Mouse (Mus musculus) cerebellum, adult 9-10 months (tissue): ENCODE data around the gene Sh3tc1.

ENCODE experiments used
- DNase-seq: peaks from one replicate; pipeline ENCODE4 v3.0.0; 2022

The Sh3tc1 gene

DNA sequence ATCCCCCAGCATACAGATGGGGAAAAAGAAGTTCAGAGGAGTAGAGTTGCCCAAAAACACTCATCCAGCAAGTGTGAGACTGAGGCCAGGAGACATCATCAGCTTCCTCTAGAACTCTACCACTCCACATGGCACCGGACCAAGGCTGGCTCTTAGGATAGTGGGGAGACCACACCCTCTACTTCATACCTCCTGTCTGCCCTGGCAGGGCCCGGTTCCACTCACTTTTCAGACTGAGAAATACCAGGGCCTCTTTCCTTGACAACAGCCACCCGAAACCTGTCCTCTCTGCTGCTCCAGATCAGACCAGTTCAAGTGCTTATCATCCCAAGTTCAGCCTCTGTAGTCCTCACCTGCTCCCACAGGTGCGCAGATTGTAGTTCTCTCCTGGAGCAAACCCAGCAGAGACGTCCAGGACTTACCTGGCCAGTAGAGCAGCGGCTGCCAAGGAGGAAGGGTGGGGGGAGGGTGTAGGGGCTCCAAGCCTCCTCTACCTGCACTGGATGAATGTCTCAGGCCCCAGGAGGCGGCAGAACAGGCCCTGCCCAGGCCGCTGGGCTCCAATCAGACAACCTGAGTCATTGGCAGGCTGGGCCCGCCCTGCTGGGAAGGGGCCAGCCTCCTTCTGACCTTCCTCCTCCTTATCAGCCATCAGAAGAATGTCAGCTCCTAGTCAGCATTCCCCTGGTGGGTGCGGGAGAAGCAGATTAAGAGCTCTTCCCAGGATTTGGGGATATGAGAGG, at the start of gene Sh3tc1:
Sh3tc1 (minus strand) TSS at position 452 of the 743 bp plus-strand sequence.
- no peak for DNase-seq

DNA sequence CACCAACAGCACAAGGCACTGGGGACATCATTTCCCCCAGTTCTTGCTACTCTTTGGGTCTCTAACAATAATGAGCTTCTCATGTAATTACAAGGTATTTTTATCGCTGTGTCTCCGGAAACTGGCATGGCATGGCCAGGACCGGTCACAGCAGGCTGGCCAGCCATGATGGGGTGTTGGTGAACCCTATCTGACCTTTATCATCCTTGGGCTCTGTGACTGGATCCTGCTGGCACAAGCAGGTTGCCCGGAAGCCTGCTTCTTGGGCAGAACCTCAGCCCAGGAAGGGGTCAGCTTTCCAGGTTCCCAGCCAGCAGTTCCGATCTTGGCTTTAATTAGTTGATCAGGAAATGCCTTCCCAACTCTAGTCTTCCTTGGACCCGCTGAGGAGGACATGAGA, 48.9 kb upstream of the Sh3tc1 start:
- no peak for DNase-seq

DNA sequence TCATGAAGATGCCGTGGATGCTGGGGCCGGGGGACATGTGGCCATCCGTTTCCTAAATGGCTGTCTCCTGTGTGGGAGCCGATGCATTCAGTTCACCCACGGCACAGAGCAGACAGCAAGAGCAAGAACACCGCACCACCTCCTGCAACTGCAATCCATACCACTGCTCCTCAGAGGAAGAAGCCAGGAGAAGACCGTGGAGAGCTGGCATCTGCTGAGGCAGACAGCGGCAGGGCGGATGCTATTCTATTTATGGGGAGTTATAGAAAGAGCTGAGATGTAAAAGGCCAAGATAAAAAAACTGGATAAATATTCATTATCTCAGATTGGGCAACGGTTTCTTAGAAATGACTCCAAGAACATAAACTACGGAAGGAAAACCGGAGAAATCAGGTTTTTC, 48.1 kb upstream of the Sh3tc1 start:
- DNase-seq = no peak

DNA sequence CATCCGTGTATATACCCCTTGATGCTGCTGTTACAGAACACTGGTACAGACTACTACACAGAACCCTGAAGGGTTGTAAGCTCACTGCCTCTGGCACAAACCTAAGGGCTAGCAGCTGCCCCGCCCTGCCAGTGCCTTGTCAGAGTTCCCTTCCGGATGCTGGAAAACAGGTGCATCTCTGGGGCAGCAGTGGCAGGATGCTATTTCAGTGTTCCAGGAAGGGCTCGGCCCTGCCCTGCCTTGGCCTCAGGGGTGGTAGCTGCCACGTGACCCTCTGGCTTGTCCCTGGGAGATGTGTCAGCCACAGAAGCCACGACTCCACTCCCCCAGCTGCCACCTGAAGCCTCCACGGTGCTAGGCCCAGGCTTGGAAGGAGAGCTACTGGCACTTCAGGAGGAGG, 46.1 kb upstream of the Sh3tc1 start:
- no peak for DNase-seq

DNA sequence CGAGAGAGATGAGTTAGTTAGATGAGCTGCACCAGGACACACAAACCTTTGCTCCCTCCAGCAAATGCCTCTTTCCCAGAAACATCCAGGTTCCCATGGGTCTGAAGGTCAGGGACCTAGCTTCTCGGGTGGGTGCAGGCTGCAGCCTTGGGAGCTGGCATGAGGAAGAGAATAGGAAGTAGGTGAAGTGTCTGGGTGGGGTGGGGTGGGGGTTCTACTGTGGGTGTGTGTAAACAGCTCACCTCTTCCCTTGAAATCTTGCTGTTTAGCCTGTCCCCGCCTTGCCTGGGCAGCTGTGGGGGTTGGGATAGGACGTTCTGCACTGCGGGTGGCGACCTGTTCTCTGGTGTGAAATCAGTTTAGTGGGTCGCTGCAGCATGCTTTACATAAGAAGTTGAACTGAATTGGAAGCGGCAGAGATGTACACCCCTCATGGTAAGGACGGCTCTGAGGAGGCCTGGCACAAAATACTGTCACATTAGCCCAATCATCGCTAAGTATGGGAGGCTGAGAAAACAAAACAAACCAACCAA, 42.9 kb upstream of the Sh3tc1 start:
- no peak for DNase-seq

DNA sequence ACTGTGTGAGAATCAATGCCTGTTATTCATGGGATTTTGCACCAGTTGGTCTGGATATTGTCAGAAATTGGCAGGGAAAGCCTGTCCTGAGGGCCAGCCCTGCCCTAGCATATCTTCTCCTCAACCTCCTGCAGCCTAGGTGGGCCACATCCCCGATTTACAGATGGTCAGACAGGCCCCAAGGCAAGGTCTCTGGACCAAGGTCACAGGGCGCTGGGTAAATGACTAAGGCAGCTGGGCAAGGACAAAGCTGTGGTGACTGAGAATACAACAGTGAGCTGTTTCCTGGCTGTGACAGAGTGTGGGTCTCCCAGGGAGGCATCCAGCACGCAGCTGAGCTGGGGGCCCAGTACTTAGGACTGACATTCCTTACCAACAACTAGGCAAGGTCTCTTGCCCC, 41.3 kb upstream of the Sh3tc1 start:
- no peak for DNase-seq

DNA sequence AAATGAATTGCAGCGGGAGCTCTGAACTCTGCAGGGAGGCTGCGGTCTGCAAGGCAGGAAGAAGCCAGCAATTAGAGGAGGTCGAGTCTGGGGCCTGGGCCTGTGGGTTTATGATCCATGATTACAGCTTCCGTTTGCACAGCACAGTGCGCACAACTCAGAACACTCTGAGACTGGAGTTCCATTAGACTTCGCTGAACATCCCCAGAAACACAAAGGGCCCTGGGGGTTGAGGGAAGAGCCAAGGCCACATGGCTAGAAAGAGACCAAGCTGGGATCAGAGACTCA, 34.3 kb upstream of the Sh3tc1 start:
- no peak for DNase-seq

DNA sequence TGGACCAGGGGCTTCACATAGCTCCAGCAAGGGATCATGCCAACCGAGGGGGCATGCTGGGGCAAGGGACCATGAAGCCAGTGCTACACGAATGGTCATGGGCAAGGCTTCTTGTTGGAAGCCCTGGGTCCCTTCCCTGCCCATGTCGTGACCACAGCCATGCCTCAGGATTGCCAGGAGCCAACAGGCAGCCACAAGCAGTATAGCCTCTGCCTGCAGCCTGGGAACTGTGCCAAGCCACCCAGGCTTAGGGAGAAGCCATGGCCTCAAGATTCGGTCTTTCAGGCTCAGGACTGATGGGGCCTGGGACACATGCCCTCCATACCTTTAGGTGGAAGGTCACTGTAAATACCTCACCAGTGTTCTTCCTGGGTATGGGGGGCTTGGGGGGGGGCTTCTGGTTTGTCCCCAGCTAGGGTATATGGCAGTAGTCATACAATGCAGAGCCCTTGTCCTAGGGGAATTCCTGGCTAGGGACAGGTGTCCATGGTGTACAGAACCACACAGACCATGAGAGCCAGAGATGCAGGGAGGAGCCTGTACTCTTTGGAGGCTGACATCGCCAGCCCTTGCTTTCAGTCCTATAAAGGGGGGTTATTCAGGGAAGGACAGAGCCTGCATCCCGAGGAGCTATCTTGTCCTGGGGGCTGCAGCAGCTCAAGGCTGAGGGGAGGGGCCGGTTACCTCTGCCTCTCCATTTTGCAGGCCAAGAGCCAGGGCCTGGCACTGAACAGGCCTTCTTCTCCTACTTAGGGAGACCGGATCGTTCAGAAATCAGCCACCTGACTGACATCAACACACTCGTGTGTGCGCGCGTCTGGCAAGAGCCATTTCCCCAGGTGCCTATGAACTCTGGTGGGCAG, 33.7 kb upstream of the Sh3tc1 start:
- DNase-seq = peak; percentile 60

DNA sequence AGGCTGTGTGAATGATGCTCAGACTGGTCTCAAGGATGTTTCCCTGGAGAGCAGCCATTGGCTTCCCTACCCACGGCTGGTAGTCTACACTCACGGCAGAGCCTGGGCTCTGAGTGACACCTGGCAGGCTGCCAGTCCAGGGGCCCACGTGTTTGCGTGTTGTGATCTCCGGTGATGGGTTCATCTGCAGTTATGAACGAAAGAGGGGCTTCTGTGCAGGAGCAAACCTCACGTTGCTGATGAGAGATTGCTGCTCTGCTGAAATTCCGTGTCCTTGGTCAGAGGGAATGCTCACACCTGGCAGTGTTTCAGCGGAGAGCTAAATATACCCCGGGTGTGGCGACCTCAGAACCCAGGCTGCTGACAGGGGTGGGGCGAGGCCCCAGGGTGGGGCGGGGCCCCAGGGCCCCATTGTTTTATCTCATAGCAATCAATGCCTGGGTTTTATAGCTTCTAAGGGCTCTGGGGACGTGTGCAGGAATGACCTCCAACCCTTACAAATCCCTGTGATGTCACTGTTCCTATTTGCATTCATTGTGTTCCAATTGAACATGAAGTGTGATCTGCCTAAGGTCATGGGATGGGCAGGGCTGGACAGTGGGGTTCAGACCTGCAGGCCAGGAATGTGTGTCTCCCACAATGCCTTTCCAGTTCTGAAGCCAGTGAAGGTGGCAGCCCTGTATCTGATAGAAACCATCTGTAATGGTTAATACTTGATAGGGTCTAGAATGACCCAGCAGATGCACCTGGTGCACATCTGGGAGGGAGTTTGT, 31.3 kb upstream of the Sh3tc1 start:
- DNase-seq = no peak

DNA sequence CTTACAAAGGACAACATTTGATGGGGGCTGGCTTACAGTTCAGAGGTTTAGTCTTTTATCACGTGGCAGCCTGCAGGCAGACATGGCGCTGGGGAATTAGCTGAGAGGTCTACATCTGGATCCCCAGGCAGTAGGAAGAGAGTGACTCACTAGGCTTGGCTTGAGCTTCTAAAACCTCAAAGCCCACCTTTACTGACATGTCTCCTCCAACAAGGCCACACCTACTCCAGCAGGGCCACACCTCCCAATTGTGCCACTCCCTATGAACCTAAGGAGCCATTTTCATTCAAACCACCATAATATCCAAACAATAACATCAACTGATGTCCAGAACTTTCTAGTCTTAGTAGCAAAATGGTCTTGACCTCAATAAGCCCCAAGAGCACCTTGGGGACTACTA, 30.5 kb upstream of the Sh3tc1 start:
- DNase-seq = no peak

DNA sequence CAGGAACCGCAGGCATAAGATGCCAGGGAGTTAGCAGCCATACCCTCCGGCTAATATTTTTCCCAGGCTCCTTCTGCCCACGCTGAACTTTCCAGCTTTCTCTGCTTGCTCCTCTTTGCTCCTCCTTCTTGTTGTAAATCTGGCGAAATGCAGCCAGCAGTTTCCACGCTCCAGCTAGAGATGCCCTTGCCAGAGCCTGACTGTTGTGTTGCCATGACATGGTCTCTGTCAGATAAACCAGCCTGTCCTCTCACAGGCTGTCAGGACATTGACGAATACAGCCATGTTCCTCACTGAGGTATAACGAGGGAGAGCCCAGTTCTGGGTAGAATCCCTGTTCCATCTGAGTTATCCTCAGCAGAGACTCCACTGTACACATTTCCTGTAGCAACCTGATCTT, 29.2 kb upstream of the Sh3tc1 start:
- no peak for DNase-seq

DNA sequence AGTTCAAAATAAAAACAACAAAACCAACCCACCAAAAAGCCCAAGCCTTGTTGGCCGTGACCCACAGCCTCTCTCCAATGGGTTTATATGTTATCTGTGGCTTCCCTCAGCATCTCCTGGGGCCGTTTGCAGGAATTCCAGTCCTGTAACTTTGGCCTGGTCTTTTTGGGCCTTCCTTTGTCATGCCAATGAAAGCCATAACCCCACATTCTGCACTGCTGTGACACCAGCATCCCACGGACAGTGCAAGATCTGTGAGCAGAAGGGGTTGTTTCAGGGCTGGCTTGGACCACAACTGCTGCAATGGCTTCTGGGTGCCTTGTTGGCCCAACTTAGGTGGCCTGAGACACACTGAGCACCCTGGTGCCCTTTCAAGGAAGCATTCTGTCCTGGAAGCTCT, 28.7 kb upstream of the Sh3tc1 start:
- no peak for DNase-seq

DNA sequence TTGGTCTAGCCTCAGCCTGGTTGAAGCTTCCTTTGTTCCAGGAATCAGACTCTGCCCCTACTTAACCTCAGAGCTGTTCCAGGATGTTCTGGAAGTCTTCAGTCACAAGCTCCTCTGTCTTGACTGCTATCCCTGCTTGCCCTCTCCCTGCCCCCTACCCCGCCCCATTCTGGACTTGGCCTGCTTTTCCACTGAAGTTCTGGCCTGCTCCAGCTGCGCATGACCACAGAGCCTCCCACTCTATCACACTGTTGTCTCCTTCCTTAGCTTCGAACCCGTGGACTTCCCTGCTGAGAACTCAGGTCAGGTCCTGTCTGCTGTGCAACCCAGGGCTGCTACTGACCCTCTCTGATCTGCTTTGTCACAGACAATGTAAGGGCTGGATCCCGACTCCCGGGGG, 26.1 kb upstream of the Sh3tc1 start:
- DNase-seq = no peak

DNA sequence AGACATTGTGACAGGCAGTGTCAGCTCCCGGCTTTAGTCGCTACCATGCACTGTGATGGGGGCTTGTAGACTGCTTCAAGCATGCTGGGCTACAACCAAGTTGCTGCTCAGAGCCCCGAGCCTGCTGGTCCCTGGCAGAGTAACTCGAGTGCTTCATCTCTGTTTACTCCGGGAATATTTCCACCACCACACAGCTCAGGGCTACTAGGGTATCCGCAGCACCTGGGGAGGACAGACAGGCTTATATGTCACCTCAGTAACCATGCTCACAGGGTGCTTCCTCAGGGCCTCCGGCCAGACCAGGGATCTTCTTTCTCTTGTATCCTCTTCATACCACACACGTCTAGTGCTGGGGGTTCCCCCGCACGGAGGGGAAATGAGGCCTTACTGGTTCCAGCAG, 23.1 kb upstream of the Sh3tc1 start:
- DNase-seq = no peak

DNA sequence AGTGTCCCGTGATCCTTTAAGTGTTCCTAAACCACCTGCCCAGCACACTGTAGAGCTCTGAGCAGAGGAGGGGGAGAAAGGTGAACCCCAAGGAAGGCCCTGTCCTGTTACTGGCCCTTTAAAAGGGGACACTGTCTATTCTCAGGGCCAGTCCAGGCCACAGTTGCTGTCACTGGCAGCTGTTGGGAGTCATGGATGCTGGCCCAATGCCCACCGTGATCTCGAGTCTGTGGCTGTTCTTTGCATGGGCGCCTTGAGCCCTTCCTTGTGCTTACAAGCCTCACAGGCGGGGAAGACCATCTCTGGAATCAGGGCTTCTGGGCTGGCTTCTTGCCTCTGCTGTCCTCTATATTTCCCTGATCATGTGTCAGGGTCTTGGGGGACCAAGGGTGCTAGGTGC, 22.6 kb upstream of the Sh3tc1 start:
- DNase-seq = no peak

DNA sequence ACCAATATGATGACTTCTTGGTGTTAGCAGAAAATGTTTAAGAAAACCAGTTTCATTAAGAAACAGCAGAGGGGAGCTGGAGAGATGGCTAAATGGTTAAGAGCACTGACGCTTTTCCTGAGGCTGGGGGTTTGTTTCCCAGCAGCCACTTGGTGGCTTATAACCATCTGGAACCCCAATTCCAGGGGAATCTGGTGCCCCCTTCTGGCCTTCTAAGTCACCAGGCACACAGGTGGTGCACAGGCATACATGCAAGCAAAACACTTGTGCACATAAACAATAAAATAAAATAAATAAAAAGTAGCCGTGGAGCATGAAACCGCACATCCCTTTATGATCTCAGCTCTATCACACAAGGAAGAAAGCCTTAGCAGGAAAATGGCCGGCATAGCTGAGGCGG, 21.5 kb upstream of the Sh3tc1 start:
- DNase-seq = no peak

DNA sequence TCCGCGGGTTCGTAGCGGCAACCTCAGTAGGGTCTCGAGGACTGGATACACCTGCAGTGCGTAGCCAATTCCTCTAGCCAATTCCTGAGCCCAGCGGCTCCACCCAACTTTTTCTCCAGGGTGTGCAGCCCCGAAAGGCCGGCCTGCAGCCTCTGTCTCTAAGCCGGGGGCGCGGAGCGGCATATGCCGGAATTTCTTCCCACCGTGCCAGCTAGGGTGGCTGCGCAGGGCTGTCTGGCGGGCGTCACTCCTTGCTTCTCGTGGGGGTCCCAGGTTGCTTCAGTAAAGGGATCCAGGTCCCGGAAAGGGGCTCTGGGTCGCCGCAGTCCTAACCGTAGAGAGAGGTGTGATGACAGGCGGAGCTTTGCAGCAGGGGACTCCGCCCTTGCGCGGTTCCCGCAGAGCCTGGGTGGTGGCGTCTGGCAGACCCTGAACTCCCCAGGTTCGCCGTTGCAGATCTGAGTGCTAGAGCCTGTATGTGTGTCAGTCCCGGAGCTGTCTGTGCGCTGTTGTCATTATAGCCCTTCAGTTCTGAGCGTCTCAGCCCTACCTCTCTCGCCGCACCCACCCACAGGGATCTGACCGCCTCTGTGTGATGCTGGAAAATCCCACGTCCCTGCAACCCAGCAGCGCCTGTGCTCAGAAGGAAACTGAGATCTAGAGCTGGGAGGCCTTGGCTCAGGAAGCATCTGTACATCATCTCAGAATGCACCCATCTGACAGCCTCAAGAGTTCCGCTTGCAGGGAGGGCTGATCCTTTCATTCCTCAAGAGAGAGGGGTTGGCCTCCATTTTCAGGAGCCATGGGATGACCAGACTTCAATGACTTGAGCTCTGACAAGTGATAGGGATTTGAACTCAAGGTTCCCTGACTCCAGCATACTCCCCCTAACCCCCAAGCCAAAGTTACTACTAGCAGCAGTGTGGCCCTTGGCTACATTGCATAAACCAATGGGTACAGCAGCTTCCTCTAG, 18.6 kb upstream of the Sh3tc1 start:
- peak; percentile 69 for DNase-seq

DNA sequence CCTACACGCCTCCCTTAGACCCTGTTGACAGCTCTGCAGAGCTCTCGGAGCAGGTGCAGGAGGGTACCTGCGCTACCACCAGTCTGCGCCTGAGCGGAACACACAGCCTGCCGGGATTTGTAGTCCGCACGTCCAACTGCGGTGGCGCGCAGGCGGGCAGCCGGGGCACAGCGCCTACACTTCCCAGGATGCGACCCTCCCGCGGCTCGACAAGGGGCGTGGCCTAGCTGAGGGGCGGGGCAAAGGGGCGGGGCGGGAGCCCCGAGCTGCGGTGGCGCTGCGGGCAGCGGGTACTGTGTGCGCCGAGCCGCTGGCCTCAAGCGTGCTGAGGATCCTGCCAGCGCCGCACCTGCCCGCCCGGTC, 17.8 kb upstream of the Sh3tc1 start, which contains the start of gene Ablim2:
Ablim2 (plus strand) TSS at position 242 of the 363 bp plus-strand sequence.
- DNase-seq = peak; percentile 97

DNA sequence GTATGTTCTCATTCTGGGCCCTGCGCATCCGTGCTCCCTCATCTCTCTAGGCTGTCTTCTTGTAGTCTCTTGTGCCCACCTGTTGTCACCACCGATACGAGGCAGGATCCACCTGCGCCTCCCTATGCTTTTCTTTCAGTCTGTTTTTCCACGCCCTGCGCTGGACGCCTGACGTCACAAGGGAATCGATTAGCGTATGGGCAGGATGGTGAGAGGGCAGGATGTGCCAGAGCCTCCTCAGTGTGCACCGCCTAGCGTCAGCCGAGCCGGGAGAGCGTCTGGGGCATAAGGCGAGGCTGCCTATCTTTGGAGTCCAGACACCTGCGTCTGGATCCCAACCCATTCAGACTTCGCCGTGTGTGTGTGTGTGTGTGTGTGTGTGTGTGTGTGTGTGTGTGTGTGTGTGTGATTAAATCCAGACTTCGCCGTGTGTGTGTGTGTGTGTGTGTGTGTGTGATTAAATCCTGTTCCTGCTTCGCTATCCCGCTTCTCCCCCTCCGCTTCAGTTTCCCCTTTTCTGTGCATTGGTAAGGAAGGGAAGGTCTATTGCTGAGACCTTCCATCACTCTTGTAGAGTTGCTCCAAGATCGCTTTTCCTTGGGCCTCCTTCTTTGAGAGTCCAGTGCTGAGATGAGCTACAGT, 17.3 kb upstream of the Sh3tc1 start:
- DNase-seq = peak; percentile 91

DNA sequence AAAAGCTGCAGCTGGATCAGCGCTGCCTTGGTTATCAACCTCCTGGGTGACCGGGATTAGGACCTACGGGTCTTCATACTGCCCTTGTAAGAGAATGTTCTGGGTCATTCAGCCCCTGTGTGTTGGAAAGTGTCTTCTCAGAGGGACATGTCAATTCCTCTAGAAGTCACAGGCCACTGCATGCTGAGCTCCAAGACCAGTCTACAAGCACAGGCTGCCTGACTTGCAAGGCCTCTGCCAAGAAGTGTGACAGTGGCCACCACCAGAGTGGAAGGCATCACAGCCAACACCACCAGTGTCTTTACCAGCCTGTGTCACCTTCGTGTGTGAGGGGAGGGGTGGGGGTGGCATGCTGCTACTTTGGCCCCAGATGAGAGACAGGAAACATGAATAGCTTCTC, 16.2 kb upstream of the Sh3tc1 start:
- DNase-seq = peak; percentile 49

DNA sequence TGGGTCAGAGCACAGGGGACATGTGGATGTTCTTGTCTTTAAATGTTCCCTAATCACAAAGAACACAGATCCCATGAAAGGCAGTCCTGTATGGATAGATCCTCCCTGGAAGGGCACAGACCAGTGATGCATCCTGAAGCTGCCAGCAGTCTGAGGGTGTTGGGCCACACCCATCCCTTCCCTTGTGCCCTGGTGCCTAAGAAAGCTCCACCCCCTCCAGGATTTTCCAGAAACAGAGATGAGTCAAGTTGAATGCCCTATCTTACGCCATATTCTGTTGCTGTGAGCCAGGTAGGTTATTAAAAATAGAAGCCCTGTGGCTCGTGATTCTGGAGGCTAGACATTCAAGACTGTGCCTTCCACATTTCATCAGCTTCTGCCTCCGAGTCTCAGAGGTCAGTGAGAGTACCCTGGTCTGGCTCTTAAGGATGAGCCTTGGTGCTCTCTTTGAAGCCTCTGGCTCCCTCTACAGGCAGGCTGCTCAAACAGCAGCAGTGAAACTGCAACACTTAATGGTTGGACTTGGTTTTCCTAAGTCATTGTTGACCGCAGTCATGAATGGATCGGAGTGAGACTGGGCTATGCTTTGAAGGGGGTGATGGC, 15.4 kb upstream of the Sh3tc1 start:
- peak; percentile 80 for DNase-seq
